Mouse (Mus musculus): ENCODE measurements at regions not wholly inside any gene's neighbourhood (a gene's known extent, or its start where the extent isn't known, plus 50 kb on each side); places are given as distances from the start of the nearest gene placed in this dataset.
"Not testable (repeated sequence)": the region's sequence is repeated elsewhere in the genome, so short reads cannot be mapped to it uniquely, and the experiment has no call there.

DNA sequence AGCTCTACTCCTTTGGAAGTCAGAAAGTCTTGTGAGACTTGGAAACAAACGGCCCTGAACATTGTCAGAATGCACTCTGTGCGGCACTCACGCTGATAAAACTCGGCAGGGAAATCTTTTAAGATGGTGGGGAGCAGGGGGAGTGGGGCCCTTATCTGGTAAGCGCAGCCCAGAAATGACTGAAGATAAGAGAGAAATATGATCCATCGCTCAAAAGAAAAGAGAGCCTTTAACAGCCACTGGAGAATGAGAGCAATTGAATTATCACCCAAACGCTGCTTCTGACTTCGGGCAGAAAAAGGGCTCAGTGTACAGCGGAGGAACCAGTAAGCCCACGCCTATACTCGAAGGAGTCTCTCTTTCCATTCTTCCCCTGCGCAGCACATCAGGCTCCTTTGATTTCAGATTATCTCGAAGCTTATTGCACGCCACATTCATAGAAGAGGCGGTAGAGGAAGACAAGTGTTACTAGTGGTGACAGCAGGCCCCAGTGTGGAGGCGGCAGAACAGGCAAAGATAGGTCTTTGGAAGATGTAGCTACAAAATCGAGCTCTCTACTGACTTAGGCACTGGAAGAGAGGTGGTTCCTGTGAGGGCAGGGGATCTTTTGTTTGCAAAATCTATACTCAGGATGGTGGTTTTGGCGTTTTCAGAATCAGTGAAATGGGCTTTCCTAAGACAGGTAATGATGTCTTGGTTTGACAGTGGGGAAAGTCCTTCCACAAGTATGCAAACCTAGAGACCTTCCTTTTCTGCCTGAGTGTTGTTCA lies 174.6 kb upstream of the Tab2 start:
- no peak overlapping the region for H3K9ac ChIP-seq (replicated peaks; ENCODE audit: low read depth, low read length)
- H3K9me3 ChIP-seq (replicated peaks; ENCODE audit: control insufficient read depth, low read length), result no peaks in the 10 kb centered on the region

DNA sequence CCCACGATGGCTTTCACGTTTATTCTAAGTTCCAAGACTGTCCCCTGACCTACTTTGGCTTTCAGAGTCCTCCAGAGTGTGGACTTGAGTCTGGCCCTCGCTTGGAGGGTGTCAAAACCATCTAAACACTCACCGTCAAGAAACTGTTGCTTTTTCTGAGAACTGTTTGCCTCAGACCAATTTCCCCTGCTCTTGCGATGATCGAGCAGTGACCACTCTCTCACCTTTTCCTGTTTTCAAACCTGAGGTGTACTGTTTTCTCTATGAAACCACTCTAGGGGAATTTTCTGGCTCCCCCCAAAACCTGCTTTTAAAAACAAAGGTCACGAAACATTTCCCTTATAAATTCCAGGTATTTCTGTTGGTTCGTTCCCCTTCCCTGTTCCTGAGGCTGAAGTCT lies 174.0 kb upstream of the Tab2 start:
- Histone ChIP-seq H3K27me3 (ENCODE audit: control insufficient read depth, insufficient read depth, low read length) (no peaks in the 10 kb centered on the region), H3K36me3 (replicated peaks; ENCODE audit: control insufficient read depth, insufficient read depth, low read length) (no peaks in the 10 kb centered on the region), H3K27ac (ENCODE audit: low read depth) (no peak overlapping the region), H3K4me3 (ENCODE audit: low read depth, low read length) (no peak overlapping the region), H3K4me1 (ENCODE audit: control insufficient read depth, insufficient read depth) (peaks cover 5% of the 10 kb centered on the region; the same call in 1 of the 2 replicates), H3K9me3 (replicated peaks; ENCODE audit: control insufficient read depth, low read length) (no peaks in the 10 kb centered on the region), H3K9ac (replicated peaks; ENCODE audit: low read depth, low read length) (no peak overlapping the region), H3K4me2 (ENCODE audit: low read depth, low read length) (peak overlapping the region; percentile 55)
- TF ChIP-seq EP300 (IDR thresholded peaks at IDR 0.05; ENCODE audit: low read depth), result no peak
- no peak for TF ChIP-seq CTCF (IDR thresholded peaks at IDR 0.05; ENCODE audit: low read depth)
- DNase-seq (ENCODE audit: low spot score), result no peak
- WGBS, result 40% methylated on average over 8 of the region's 8 CpGs
- ATAC-seq (ENCODE audit: insufficient read depth, low read depth), result no peak

More for the DNA sequence above, 174.6 kb upstream of the Tab2 start:
- Histone ChIP-seq H3K27ac (ENCODE audit: low read depth) (no peak overlapping the region), H3K4me3 (ENCODE audit: low read depth, low read length) (no peak overlapping the region), H3K4me1 (ENCODE audit: control insufficient read depth, insufficient read depth) (peaks cover 5% of the 10 kb centered on the region; the same call in 1 of the 2 replicates), H3K4me2 (ENCODE audit: low read depth, low read length) (peak overlapping the region; percentile 55), H3K27me3 (ENCODE audit: control insufficient read depth, insufficient read depth, low read length) (no peaks in the 10 kb centered on the region), H3K36me3 (replicated peaks; ENCODE audit: control insufficient read depth, insufficient read depth, low read length) (no peaks in the 10 kb centered on the region)
- DNase-seq (ENCODE audit: low spot score) (peak; percentile 6), ATAC-seq (ENCODE audit: insufficient read depth, low read depth) (no peak)
- TF ChIP-seq EP300 (IDR thresholded peaks at IDR 0.05; ENCODE audit: low read depth) (no peak), CTCF (IDR thresholded peaks at IDR 0.05; ENCODE audit: low read depth) (no peak)
- WGBS, result 17% methylated on average over 18 of the region's 18 CpGs

GRCm38 (mm10) chr10:8124124-8124523 lies 168.1 kb upstream of the Tab2 start:
- DNase-seq (ENCODE audit: low spot score) (no peak), ATAC-seq (ENCODE audit: insufficient read depth, low read depth) (no peak)
- H3K36me3 ChIP-seq (replicated peaks; ENCODE audit: control insufficient read depth, insufficient read depth, low read length), result no peaks in the 10 kb centered on the region
- no peak overlapping the region for H3K9ac ChIP-seq (replicated peaks; ENCODE audit: low read depth, low read length)
- no peak overlapping the region for H3K4me2 ChIP-seq (ENCODE audit: low read depth, low read length)
- no peak overlapping the region for H3K27ac ChIP-seq (ENCODE audit: low read depth)
- H3K9me3 ChIP-seq (replicated peaks; ENCODE audit: control insufficient read depth, low read length), result no peaks in the 10 kb centered on the region
- no peak overlapping the region for H3K4me3 ChIP-seq (ENCODE audit: low read depth, low read length)
- no peak for TF ChIP-seq CTCF (IDR thresholded peaks at IDR 0.05; ENCODE audit: low read depth)
- TF ChIP-seq EP300 (IDR thresholded peaks at IDR 0.05; ENCODE audit: low read depth), result no peak
- no peaks in the 10 kb centered on the region for H3K4me1 ChIP-seq (ENCODE audit: control insufficient read depth, insufficient read depth)
- no peaks in the 10 kb centered on the region for H3K27me3 ChIP-seq (ENCODE audit: control insufficient read depth, insufficient read depth, low read length)
- WGBS, result 92% methylated on average over 1 of the region's 1 CpGs

- H3K27me3 ChIP-seq (ENCODE audit: control insufficient read depth, insufficient read depth, low read length), result no peaks in the 10 kb centered on the region
- 42% methylated on average over 4 of the region's 4 CpGs for WGBS
Observed at GRCm38 (mm10) chr10:8121895-8122294, 165.9 kb upstream of the Tab2 start.

DNA sequence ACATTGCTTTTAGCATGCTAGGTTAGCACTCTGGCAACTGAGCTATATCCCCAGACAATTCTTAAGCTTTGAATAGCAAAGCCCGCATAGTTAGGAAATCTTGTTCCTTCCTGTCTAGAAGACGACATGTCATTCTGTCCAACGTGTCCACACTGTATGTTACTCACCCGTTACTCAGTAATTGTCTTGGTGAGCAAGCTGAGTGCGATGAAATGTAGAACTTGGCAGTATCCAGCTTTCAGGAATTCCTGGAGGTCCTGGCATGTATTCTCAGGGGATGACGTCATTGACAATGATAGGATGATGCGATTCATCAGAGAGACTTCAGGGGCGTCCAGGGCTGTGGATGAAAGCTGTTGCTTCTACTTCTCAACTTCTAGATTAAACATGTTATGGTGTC lies 160.8 kb upstream of the Tab2 start:
- H3K9me3 ChIP-seq (replicated peaks; ENCODE audit: control insufficient read depth, low read length), result no peaks in the 10 kb centered on the region
- H3K4me2 ChIP-seq (ENCODE audit: low read depth, low read length), result no peak overlapping the region
- H3K4me3 ChIP-seq (ENCODE audit: low read depth, low read length), result no peak overlapping the region
- H3K4me1 ChIP-seq (ENCODE audit: control insufficient read depth, insufficient read depth), result peaks cover 5% of the 10 kb centered on the region; the same call in 1 of the 2 replicates
- no peak overlapping the region for H3K9ac ChIP-seq (replicated peaks; ENCODE audit: low read depth, low read length)
- H3K36me3 ChIP-seq (replicated peaks; ENCODE audit: control insufficient read depth, insufficient read depth, low read length), result no peaks in the 10 kb centered on the region
- no peaks in the 10 kb centered on the region for H3K27me3 ChIP-seq (ENCODE audit: control insufficient read depth, insufficient read depth, low read length)
- no peak for TF ChIP-seq CTCF (IDR thresholded peaks at IDR 0.05; ENCODE audit: low read depth)
- no peak for TF ChIP-seq EP300 (IDR thresholded peaks at IDR 0.05; ENCODE audit: low read depth)
- WGBS, result 13% methylated on average over 8 of the region's 8 CpGs
- peak; percentile 67 for ATAC-seq (ENCODE audit: insufficient read depth, low read depth)
- DNase-seq (ENCODE audit: low spot score), result peak; percentile 51
- no peak overlapping the region for H3K27ac ChIP-seq (ENCODE audit: low read depth)

More at GRCm38 (mm10) chr10:8121895-8122294, 165.9 kb upstream of the Tab2 start:
- no peak overlapping the region for H3K9ac ChIP-seq (replicated peaks; ENCODE audit: low read depth, low read length)
- DNase-seq (ENCODE audit: low spot score), result no peak
- no peak for TF ChIP-seq CTCF (IDR thresholded peaks at IDR 0.05; ENCODE audit: low read depth)
- TF ChIP-seq EP300 (IDR thresholded peaks at IDR 0.05; ENCODE audit: low read depth), result no peak
- ATAC-seq (ENCODE audit: insufficient read depth, low read depth), result no peak
- no peaks in the 10 kb centered on the region for H3K36me3 ChIP-seq (replicated peaks; ENCODE audit: control insufficient read depth, insufficient read depth, low read length)
- no peak overlapping the region for H3K4me2 ChIP-seq (ENCODE audit: low read depth, low read length)
- H3K9me3 ChIP-seq (replicated peaks; ENCODE audit: control insufficient read depth, low read length), result no peaks in the 10 kb centered on the region
- H3K4me3 ChIP-seq (ENCODE audit: low read depth, low read length), result no peak overlapping the region
- no peak overlapping the region for H3K27ac ChIP-seq (ENCODE audit: low read depth)
- peaks cover under 1% of the 10 kb centered on the region; the same call in 1 of the 2 replicates for H3K4me1 ChIP-seq (ENCODE audit: control insufficient read depth, insufficient read depth)

GRCm38 (mm10) chr10:8114932-8115331 lies 158.9 kb upstream of the Tab2 start:
- 76% methylated on average over 5 of the region's 5 CpGs for WGBS
- H3K4me1 ChIP-seq (ENCODE audit: control insufficient read depth, insufficient read depth); H3K4me2 ChIP-seq (ENCODE audit: low read depth, low read length); H3K27me3 ChIP-seq (ENCODE audit: control insufficient read depth, insufficient read depth, low read length); H3K4me3 ChIP-seq (ENCODE audit: low read depth, low read length); H3K9ac ChIP-seq (replicated peaks; ENCODE audit: low read depth, low read length); H3K9me3 ChIP-seq (replicated peaks; ENCODE audit: control insufficient read depth, low read length); ATAC-seq (ENCODE audit: insufficient read depth, low read depth); DNase-seq (ENCODE audit: low spot score); H3K27ac ChIP-seq (ENCODE audit: low read depth); H3K36me3 ChIP-seq (replicated peaks; ENCODE audit: control insufficient read depth, insufficient read depth, low read length): not testable (repeated sequence)
